Mouse (Mus musculus): Measurements from ENCODE around the gene Eif4h. TPM values are rescaled to one million over a fixed set of nuclear protein-coding genes. Genes with fewer than 3 reads are reported as not detected.

The Eif4h gene
- polyA plus RNA-seq (2012; rRNA removed) = 280 and 289 TPM in 2 replicates

GRCm38 (mm10) chr5:134639269-134639682 lies at the start of gene Eif4h:
TSS of gene Eif4h (minus strand) at chr5:134639490.

GRCm38 (mm10) chr5:134688086-134688717 lies 48.9 kb upstream of the Eif4h start, which contains the start of gene Limk1:
TSS of gene Limk1 (minus strand) at chr5:134688598.

GRCm38 (mm10) chr5:134614802-134615201 lies 24.5 kb downstream of the Eif4h start, which contains the start of gene Lat2:
TSS of gene Lat2 (minus strand) at chr5:134615025.

GRCm38 (mm10) chr5:134581146-134581545 lies 58.1 kb downstream of the Eif4h start, which contains the start of gene Rfc2:
TSS of gene Rfc2 (plus strand) at chr5:134581366.

Other genes with a start within 250 kb of the Eif4h start
- gene Gtf2ird1, start 182.8 kb downstream of the Eif4h start, polyA plus RNA-seq (2012; rRNA removed) = 78.1 and 82.8 TPM in 2 replicates
- 74.9 and 77.5 TPM in 2 replicates for gene Clip2, start 87.1 kb downstream of the Eif4h start, polyA plus RNA-seq (2012; rRNA removed)
- gene Syna, start 79.3 kb downstream of the Eif4h start, polyA plus RNA-seq (2012; rRNA removed) = 0.05 and 0.07 TPM in 2 replicates
- 230 and 231 TPM in 2 replicates for gene Rfc2, start 58.1 kb downstream of the Eif4h start, polyA plus RNA-seq (2012; rRNA removed)
- gene Lat2, start 24.5 kb downstream of the Eif4h start, polyA plus RNA-seq (2012; rRNA removed) = 5.8 and 9.3 TPM in 2 replicates
- gene Limk1, start 49.1 kb upstream of the Eif4h start, polyA plus RNA-seq (2012; rRNA removed) = 67.6 and 68.0 TPM in 2 replicates
- 28.7 and 82.5 TPM in 2 replicates for gene Eln, start 107.8 kb upstream of the Eif4h start, polyA plus RNA-seq (2012; rRNA removed)